ENCODE assay signal across 23 mouse cellular contexts in the genomic region with DNA sequence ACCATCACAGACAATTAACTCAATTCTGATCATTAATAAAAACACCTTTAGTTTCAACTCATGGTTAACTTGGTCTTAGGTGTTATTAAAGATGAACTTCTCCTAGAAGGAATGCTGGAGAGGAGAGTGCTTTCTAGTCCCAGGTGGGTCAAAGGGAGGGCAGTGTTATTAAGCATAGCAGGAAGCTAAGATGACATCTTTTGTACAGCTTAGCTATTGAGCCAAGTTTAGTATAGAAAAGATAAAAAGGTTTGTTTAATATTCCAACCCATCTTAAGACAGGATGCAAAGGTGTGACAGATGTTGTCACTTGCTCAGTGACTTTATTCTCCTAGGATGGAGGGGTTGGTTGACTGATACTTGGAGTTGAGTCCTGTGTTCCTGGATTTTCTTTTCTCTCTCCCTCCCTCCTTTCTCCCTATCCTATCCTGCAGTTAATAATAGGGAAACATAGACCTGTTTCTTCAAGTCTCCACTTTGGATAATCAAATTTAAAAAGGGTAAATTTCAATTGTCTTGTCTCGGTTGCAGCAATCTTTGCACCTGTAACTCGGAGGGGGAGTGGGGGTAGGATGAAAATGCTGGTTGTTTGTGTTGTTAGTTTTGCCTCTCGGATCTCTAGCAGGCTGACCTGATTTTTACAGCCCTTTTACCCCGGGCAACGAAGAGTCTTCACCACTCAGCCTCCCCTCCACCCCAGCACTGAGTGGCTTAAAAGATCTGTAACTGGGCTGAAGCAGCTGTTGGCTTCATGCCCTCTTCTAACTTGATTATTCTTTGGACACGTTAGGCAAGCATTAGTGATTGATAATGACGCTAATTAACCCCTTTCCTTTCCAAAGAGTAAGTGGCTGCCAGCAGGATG. TPM values are rescaled to one million over a fixed set of nuclear protein-coding genes. Genes with fewer than 3 reads are reported as not detected.
A peak's percentile ranks its signal among the peaks of the same experiment; 100 is the strongest.
DNase-seq lines count a peak whose midpoint lies in the region; ATAC-seq and TF ChIP-seq lines count a peak whose summit lies in the region.
"Had no signal": no experiment of that assay in that cellular context is flagged by ENCODE, and none has a peak within 500 bp of the region (broad histone marks: within the 10 kb centered on the region; RNA-seq: fewer than 3 reads in every experiment).

No protein-coding gene starts in this region.

- TF ChIP-seq CTCF in forebrain, postnatal 0 days (IDR thresholded peaks at IDR 0.05; ENCODE audit: low read depth): no peak

- DNase-seq in forebrain, postnatal 0 days: no peak
- peak; percentile 33 for DNase-seq in limb, embryonic 11.5 days (ENCODE audit: low spot score)
- DNase-seq in limb, embryonic 10.5 days (ENCODE audit: low spot score): no peak
- DNase-seq in retina, embryonic 14.5 days (ENCODE audit: low spot score): peak; percentile 33
- DNase-seq in layer of hippocampus, postnatal 10 days (ENCODE audit: low spot score in 2 of 2): no peak
- DNase-seq: adrenal gland, postnatal 25 days; cerebellum, adult 11-12 months; cerebellum, postnatal 25 days; gastrocnemius, postnatal 10 days; heart, adult 18-20 months; right cerebral cortex, postnatal 25 days; thymus, adult 18-20 months; thymus, postnatal 4 days had no signal

- WGBS in forebrain, embryonic 13.5 days: 2% methylated on average over 7 of the region's 7 CpGs
- 1% methylated on average over 7 of the region's 7 CpGs for WGBS in forebrain, postnatal 0 days
- WGBS in limb, embryonic 11.5 days: 1% methylated on average over 7 of the region's 7 CpGs
- 2% methylated on average over 7 of the region's 7 CpGs for WGBS in limb, embryonic 10.5 days
- under 1% methylated on average over 7 of the region's 7 CpGs for WGBS in forebrain, embryonic 15.5 days

- peaks cover 98% of the 10 kb centered on the region for H3K27me3 ChIP-seq in forebrain, embryonic 13.5 days
- peaks cover 92% of the 10 kb centered on the region for H3K27me3 ChIP-seq in forebrain, postnatal 0 days (ENCODE audit: insufficient read depth, low read length)
- H3K27me3 ChIP-seq in limb, embryonic 11.5 days (ENCODE audit: control insufficient read depth, insufficient read depth, low read length): peaks cover 48% of the 10 kb centered on the region
- peaks cover 94% of the 10 kb centered on the region for H3K27me3 ChIP-seq in limb, embryonic 10.5 days (ENCODE audit: low read depth, poor library complexity, severe bottlenecking)
- peaks cover 90% of the 10 kb centered on the region for H3K27me3 ChIP-seq in forebrain, embryonic 15.5 days
- H3K27me3 ChIP-seq: CH12.LX had no signal

- H3K36me3 ChIP-seq in forebrain, embryonic 13.5 days (ENCODE audit: poor library complexity, severe bottlenecking): no peaks in the 10 kb centered on the region
- no peaks in the 10 kb centered on the region for H3K36me3 ChIP-seq in forebrain, postnatal 0 days (ENCODE audit: insufficient read depth)
- no peaks in the 10 kb centered on the region for H3K36me3 ChIP-seq in limb, embryonic 11.5 days (ENCODE audit: control insufficient read depth, insufficient read depth, low read length)
- H3K36me3 ChIP-seq in limb, embryonic 10.5 days: no peaks in the 10 kb centered on the region
- no peaks in the 10 kb centered on the region for H3K36me3 ChIP-seq in forebrain, embryonic 15.5 days
- H3K36me3 ChIP-seq: kidney, embryonic 15.5 days; liver, embryonic 15.5 days; stomach, embryonic 15.5 days had no signal

- no peak overlapping the region for H3K4me2 ChIP-seq in forebrain, embryonic 13.5 days
- no peak overlapping the region for H3K4me2 ChIP-seq in forebrain, postnatal 0 days (ENCODE audit: low read depth)
- H3K4me2 ChIP-seq in limb, embryonic 11.5 days (ENCODE audit: low read depth, severe bottlenecking): no peak overlapping the region
- no peak overlapping the region for H3K4me2 ChIP-seq in forebrain, embryonic 15.5 days (replicated peaks)
- H3K4me2 ChIP-seq: kidney, embryonic 15.5 days; liver, embryonic 15.5 days; stomach, embryonic 15.5 days had no signal

- H3K4me3 ChIP-seq in forebrain, embryonic 13.5 days: no peak overlapping the region
- H3K4me3 ChIP-seq in forebrain, postnatal 0 days (ENCODE audit: low read depth, low read length): no peak overlapping the region
- H3K4me3 ChIP-seq in limb, embryonic 11.5 days (ENCODE audit: low read depth, low read length): no peak overlapping the region
- H3K4me3 ChIP-seq in limb, embryonic 10.5 days: no peak overlapping the region
- H3K4me3 ChIP-seq in forebrain, embryonic 15.5 days: no peak overlapping the region
- H3K4me3 ChIP-seq: kidney, embryonic 15.5 days; liver, embryonic 15.5 days; stomach, embryonic 15.5 days had no signal

- H3K9me3 ChIP-seq in forebrain, embryonic 13.5 days (replicated peaks): no peaks in the 10 kb centered on the region
- no peaks in the 10 kb centered on the region for H3K9me3 ChIP-seq in forebrain, postnatal 0 days (ENCODE audit: low read length)
- H3K9me3 ChIP-seq in limb, embryonic 11.5 days (ENCODE audit: control insufficient read depth, low read length): no peaks in the 10 kb centered on the region
- no peaks in the 10 kb centered on the region for H3K9me3 ChIP-seq in limb, embryonic 10.5 days (replicated peaks)
- H3K9me3 ChIP-seq in forebrain, embryonic 15.5 days: no peaks in the 10 kb centered on the region
- H3K9me3 ChIP-seq: kidney, embryonic 15.5 days; liver, embryonic 15.5 days; stomach, embryonic 15.5 days had no signal

- ATAC-seq in forebrain, embryonic 13.5 days: peak; percentile 36; the same call in 1 of the 2 replicates
- ATAC-seq in forebrain, postnatal 0 days: no peak
- no peak for ATAC-seq in limb, embryonic 11.5 days (ENCODE audit: insufficient number of reproducible peaks, low FRiP score, low TSS enrichment, low read depth)
- peak; percentile 18; the same call in 1 of the 2 replicates for ATAC-seq in forebrain, embryonic 15.5 days (replicated peaks)
- ATAC-seq: intestine, embryonic 16.5 days had no signal

- H3K27ac ChIP-seq in forebrain, embryonic 13.5 days: no peak overlapping the region
- H3K27ac ChIP-seq in forebrain, postnatal 0 days (ENCODE audit: low read depth, low read length): no peak overlapping the region
- H3K27ac ChIP-seq in limb, embryonic 11.5 days (replicated peaks; ENCODE audit: low read depth, low read length): no peak overlapping the region
- no peak overlapping the region for H3K27ac ChIP-seq in limb, embryonic 10.5 days
- H3K27ac ChIP-seq in forebrain, embryonic 15.5 days (replicated peaks): no peak overlapping the region
- H3K27ac ChIP-seq: kidney, embryonic 15.5 days; liver, embryonic 15.5 days; macrophage; stomach, embryonic 15.5 days had no signal

- H3K9ac ChIP-seq in forebrain, embryonic 13.5 days: no peak overlapping the region
- H3K9ac ChIP-seq in forebrain, postnatal 0 days: no peak overlapping the region
- H3K9ac ChIP-seq in limb, embryonic 11.5 days (ENCODE audit: low read length): no peak overlapping the region
- H3K9ac ChIP-seq in forebrain, embryonic 15.5 days (replicated peaks): no peak overlapping the region
- H3K9ac ChIP-seq: kidney, embryonic 15.5 days; liver, embryonic 15.5 days; stomach, embryonic 15.5 days had no signal

- peaks cover 21% of the 10 kb centered on the region; the same call in 1 of the 2 replicates for H3K4me1 ChIP-seq in forebrain, embryonic 13.5 days
- no peaks in the 10 kb centered on the region for H3K4me1 ChIP-seq in forebrain, postnatal 0 days (ENCODE audit: insufficient read depth)
- H3K4me1 ChIP-seq in limb, embryonic 11.5 days (ENCODE audit: control insufficient read depth, insufficient read depth, low read length): peaks cover 9% of the 10 kb centered on the region; the same call in 1 of the 2 replicates
- peaks cover 49% of the 10 kb centered on the region for H3K4me1 ChIP-seq in limb, embryonic 10.5 days
- H3K4me1 ChIP-seq in forebrain, embryonic 15.5 days: peaks cover 15% of the 10 kb centered on the region
- H3K4me1 ChIP-seq: stomach, embryonic 15.5 days had no signal

RNA-seq across cellular contexts. Expression of a gene that starts 26.3 kb away (rescaled TPM):
- 0.46 and 0.73 TPM in 2 replicates for polyA plus RNA-seq in forebrain, embryonic 13.5 days (2015; fragmentation: Nextera tagmentation; extraction: Ambion mirVana)
- 0.38 TPM in 1 of 2 replicates, not detected in the other for total RNA-seq in forebrain, postnatal 0 days (2014; rRNA removed)
- 0.18 and 0.28 TPM in 2 replicates for polyA plus RNA-seq in forebrain, postnatal 0 days (2015; fragmentation: Nextera tagmentation; extraction: Ambion mirVana)
- 7.2 and 7.3 TPM in 2 replicates for polyA plus RNA-seq in limb, embryonic 11.5 days (2014; fragmentation: Nextera tagmentation; extraction: Ambion mirVana)
- polyA plus RNA-seq in limb, embryonic 10.5 days (2016; fragmentation: Nextera tagmentation; extraction: Ambion mirVana): 6.7 and 6.9 TPM in 2 replicates
- 0.32 and 0.33 TPM in 2 replicates for polyA plus RNA-seq in forebrain, embryonic 15.5 days (2015; fragmentation: Nextera tagmentation; extraction: Ambion mirVana)
- under 1 TPM; 0.38 to 0.48 TPM for total RNA-seq in layer of hippocampus, postnatal 10 days (2021)
- total RNA-seq: CH12.LX; hematopoietic stem cell, adult 5-6 weeks; MEL had no signal
- polyA plus RNA-seq: liver, embryonic 15.5 days had no signal

Comparison
In these comparisons a context has a peak if more than half of its experiments do, and no peak if none do; other contexts are left out.
1. ATAC-seq: peak in forebrain, embryonic 13.5 days (single experiment) and forebrain, embryonic 15.5 days (single experiment); none in forebrain, postnatal 0 days (single experiment) and limb, embryonic 11.5 days (single experiment).
2. DNase-seq: peak in limb, embryonic 11.5 days (single experiment) and retina, embryonic 14.5 days (single experiment); none in forebrain, postnatal 0 days (single experiment), limb, embryonic 10.5 days (single experiment) and layer of hippocampus, postnatal 10 days (0 of 2).